Mouse (Mus musculus): ENCODE results near the gene Fbf1. TPM values are rescaled to one million over a fixed set of nuclear protein-coding genes. Genes with fewer than 3 reads are reported as not detected.
"Not testable (repeated sequence)": the region's sequence is repeated elsewhere in the genome, so short reads cannot be mapped to it uniquely, and the experiment has no call there.

The Fbf1 gene
- total RNA-seq, 2 experiments from 2014 or later: 38.4 to 41.6 TPM

DNA sequence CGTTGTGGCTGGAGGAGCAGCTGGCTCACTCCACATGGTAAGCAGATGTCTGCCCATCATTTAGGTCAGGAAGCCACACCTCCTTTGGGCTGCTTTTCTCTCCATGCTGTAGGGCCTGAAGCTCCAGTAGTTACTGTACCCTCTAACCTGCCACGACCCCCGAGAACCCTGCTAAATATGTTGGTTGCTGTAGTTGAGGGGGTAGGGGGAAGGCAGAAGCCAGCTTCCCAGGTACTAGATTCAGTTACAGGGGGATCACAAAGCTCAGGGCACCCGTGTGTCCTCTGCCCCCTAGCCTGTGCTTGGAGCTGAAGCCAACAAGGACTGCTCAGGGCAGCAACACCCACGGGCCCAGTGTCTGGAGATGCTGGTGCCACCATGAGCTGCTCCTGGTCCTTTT, 34.5 kb downstream of the Fbf1 start:
- DNase-seq: no peak

DNA sequence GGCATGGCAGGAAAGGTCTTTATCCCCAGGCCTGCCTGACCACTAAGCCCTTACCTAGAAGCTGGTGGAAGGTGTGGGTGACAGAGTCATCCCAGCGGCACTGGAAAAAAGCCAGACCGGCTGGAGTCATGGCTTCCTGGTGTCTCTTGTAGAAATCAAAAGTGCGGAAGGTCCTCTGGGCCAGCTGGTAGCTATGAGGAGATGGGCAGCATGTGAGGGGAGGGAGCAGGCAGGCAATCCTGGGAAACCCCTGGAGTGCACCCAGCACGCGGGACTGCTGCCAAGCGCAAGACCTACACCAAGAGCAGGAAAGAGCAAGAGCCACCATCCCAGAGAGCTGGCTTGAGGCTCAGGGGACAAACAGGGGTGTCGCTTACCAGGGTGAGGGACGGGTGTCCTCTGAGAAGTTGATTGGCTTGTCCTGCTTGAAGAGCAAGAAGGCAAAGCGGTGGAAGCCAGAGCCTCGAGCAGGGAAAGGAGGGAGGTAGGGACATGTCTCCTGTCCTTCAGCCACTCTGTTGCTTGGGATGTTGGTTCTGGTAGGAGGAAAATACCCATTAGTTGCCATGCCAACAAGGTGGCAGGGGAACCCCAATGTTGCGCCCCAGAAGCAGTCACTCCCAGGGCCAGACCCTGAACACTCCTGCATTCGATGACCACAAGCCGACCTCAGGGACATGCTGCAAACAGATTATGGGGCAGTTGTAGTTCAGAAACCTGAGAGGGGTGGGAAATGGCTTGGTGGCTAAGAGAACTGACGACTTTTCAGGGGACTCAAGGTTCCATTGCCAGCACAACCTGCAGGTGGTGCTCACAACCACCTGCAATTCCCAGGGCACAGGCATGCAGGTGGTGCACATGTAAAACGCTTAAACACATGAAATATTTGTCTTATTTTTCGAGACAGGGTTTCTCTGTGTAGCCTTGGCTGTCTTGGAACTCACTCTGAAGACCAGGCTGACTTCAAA, 35.3 kb downstream of the Fbf1 start:
- peak; percentile 30 to 58 for DNase-seq

DNA sequence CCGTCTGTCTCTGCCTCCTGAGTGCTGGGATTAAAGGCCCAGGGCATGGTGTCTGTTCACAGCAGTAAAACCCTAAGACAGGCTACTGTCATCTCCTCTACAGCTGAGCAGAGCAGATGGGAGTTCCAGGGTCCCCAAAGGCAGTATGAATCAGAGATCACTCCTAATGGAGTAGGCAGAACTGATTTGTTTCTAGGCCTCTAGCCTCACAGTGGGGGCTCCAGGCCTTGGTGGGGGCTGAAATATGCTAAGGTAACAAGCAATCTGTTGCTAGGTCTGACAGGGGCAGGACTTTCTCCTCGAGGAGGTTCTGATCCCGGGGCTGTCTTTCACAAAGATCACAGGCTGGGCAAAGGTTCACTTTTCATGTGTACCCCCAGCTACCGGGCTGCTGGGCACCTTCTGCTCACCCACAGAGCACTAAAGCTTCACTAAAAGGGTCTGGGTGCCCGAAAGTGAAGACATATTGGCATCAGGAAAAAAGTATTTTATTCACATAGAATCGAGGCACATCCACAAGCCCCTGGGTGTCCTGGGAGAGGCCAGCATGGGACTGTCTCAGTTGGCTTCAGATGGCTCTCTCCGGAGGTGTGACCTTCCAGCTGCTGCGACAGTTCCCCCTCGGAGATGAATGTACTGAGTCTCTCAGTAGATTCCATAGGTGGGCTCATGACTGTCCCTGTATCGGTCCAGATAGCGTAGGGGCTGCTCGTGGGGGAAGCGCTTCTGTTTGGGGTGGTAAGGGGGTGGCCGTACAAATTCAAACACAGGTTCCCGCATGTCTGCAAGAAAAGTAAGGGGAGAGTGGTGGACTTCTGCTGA, 36.4 kb downstream of the Fbf1 start:
- no peak for DNase-seq

DNA sequence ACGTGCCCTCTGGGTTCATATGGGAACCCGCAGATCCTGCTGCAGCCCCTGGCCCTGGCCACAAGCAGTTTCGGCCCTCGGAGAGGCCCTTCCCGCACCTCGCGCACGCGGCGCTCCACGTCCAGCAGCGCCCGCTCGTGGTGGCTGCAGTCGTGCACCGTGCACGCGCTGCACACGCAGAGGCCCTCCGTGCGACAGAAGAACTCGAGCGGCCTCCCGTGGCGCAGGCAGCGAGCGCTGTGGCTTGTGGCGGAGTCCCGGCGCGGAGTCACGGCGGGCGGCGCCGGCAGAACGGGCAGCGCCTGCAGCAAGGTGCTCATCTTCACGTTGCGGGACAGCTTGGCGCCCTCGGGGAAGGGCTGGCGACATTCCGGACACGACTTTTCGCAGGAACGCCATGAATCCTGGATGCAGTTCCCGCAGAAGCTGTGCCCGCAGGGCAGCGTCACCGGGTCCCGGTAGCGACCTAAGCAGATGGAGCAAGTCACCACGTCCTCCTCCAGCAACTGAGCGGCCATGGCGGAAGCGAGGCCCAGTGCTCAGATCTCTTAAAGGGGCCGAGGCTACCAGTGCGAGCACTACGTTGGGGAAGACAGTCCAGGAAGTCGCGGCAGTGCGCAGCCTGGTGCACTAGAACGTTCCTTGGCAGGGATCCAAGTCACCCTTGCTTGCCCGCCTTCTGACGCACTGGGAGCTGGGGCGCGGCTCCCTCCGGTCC, 37.3 kb downstream of the Fbf1 start, which contains the start of gene Trim65:
TSS of gene Trim65 (minus strand) at position 641 of the 718 bp plus-strand sequence.
- DNase-seq: peak; percentile 92 to 94

DNA sequence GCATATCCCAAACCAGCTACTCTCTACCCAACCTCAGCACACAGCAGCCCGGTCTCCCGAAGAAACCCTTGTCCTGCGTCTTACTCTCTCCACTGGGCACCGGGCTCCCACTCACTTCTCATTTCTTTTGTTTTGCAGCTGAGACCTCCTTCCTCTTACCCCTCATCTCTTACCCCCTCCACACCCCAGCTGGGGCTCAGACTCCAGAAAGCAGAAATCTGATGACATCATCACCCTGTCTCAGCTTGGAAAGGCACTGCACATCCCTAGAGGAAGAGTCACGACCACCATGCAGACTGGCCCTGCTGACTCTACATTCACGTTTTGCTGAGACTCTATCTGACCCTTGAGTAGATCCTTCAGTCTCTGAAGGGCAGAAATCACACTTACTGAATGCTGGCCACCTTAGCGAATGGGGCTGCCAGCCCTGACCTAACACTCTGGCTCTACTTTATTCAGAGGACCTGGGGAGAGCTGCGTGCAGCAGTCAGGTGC, 37.9 kb downstream of the Fbf1 start:
- DNase-seq: no peak

DNA sequence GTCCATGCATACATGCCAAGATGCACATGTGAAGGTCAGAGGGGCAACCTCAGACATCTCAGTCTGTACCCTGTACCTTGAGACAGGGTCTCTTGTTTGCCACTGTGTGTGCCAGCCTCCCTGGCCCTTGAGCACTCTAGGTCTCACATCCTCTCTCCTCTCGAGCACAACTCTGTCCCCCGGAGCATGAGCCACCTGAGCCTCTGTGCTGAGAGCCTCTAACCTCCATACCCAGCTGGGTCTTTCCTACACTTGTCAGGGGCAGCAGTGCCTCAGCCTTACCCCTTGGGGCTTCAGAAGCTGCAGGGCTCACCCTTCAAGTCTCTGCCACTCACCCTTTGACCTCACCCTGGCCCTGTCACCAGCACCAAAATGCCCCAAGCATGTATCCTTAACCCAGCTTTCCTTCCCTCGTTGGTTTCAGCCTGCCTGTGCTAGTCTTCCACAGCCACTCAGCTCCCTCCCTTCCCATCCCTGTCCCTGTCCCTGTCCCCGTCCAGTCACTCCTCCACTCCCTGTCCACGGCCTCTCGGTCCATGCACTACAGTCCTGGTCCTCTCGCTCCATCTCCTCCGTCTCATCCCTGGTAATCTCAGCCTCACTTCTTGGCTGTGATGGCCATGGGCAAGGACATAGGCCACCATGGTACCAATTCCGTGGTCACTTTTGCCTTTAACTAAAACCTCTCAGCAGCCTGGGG, 38.7 kb downstream of the Fbf1 start:
- no peak for DNase-seq

DNA sequence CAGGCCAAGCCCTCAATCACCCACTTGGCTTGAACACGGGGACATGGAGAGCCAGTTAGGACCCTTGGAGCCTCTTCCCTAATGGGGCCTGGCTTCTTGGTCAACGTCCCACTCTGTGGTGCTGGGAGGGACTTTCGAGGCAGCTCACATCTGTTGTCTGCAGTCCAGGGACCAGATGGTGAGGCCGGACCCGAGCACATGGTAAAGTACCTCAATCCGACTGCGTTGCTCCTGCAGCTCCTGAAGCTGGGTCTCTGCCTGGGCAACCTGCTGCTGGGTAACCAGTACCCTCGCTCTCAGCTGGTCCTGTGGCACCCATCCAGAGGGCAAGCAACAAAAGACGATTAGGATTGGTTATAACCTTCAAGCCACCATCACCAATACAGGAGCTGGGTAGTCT, 40.0 kb downstream of the Fbf1 start:
- DNase-seq: no peak

DNA sequence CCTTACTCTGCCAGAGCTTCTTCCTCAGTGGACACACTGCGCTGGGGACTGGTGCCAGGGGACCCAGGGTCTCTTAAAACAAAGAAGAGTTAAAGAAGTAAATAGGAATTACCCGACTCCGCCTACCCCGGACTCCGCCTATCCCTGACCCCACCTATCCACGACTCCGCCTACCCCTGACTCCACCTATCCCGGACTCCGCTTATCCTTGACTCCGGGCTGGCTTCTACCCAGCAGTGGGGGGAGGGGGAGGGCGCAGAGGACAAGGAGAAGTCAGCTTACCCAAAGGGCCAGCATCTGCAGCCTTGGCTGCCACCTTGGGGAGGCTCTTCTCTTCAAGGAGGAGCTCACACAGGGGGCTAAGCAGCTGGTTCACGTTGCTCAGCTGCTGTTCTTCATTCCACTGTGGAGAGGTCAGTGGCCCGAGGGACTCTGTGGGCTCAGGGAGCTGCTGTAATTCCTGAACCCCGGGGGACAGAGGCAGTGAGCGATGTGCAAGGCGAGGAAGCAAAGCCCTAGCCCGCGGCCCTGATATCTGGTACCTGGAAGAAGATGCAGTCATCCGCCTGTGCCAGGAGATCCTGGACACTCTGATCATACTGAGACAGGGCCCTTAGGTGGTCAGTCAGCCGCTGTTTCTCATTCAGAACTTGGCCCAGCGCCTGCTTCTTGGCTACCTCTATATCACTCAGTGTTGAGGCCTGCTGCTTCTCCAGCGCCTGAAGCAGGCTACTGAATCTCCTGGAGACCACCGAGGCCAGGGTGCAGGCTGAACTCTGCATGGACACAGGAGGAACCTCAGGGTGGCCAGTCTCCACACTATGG, 40.6 kb downstream of the Fbf1 start, which contains the start of gene Trim47:
TSS of gene Trim47 (minus strand) at position 55 of the 825 bp plus-strand sequence.
- DNase-seq: peak; percentile 87 to 93

DNA sequence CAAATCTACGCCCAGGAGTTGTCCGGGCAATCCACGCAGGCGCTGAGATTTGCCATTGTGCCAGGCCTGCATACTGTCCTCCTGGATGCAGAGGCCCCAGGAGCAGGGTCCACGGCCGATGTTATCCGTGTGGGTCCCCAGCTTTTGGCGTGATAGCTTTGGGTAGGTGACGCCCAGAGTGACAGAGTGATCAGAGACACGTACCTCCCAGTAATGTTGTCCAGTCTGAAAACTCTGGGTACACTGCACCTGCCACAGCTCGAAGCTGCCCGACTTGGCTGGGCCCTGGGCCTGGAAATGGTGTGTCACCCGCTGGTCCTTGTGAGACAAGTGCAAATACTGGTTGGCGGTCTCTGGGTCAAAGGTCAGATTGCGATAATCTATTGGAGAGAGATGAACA, 41.7 kb downstream of the Fbf1 start:
- DNase-seq: no peak

DNA sequence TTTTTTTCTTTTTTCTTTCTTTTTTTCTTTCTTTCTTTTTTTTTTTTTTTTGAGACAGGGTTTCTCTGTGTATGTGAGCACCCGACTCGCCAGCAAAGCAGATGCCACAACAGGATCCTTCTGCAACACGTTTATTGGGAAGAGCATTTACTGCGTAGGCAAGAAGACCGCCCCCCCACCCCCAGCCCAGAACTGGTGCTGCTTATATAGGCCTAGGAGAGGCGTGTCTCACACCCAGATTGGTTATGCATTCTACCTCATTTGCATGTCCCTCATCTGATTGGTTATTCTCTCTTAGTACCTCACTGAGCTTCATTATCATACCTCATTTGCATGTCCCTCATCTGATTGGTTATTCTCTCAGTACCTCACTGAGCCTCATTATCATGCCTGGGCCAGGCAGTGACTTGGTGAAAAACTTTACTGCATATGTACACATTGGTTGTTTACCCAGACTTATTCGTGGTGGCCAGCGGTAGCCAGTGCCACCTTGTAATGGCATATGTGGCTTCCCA, 46.2 kb downstream of the Fbf1 start:
- not testable (repeated sequence) for DNase-seq

DNA sequence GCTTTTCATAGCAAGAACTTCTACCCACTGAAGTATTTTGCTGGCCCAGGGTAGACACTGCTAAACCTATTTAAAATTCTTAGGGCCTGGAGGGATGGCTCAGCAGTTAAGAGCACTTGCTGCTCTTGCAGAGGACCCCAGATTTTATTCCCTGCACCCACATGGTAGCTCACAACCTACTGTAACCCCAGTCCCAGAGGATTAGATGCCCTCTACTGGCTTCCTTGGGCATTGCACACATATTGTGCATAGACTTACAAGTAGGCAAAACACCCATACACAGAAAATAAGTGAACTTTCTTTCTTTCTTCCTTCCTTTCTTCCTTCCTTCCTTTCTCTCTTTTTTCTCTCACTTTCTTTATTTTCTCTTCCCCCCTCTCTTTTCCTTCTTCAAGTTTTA, 50.1 kb downstream of the Fbf1 start:
- DNase-seq: no peak

DNA sequence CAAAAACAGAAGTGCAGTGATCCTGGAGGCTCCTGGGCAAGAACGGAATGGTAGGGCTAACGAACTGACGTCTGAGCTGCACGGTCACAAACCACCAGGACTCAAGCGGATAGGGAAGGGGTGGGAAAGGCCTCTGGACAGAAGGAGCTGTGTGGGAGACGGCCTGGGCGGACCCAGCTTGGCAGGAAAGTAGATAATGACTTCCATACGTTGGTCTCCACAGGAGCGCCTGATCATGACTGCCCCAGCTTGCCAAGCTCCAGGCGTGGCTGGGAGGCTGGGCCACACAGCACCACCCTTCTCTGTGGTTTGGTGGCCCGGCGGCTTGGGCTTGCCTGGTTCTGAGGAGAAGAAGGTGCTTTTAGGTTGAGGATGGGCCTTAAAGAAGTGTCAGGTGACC, 50.7 kb downstream of the Fbf1 start:
- DNase-seq: no peak

DNA sequence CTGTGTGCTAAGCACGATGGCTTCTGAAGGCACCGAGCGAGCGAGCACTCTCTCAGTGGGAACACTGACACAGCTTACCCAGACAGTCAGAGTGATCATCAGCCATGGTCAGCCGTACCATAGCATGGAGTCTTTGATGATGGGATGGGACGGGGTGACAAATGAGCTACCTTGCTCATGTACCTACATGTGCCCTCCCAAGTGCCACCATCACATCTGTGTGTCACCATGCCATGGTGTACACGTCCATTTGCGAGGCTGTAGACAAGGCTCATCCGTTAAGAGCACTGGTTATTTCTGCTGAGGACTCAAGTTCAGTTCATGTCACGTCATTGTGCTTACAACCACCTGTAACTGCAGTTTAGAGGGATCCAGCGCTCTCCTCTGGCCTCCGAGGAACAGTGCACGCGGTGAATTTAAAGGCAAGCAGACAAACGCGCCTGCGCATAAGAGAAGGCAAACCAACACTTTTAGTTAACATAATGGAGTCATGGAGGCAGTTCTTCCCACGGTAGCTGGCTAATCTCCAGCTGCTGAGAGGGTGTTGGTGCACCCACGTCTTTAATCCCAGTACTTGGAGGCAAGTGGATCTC, 56.3 kb downstream of the Fbf1 start:
- no peak for DNase-seq

DNA sequence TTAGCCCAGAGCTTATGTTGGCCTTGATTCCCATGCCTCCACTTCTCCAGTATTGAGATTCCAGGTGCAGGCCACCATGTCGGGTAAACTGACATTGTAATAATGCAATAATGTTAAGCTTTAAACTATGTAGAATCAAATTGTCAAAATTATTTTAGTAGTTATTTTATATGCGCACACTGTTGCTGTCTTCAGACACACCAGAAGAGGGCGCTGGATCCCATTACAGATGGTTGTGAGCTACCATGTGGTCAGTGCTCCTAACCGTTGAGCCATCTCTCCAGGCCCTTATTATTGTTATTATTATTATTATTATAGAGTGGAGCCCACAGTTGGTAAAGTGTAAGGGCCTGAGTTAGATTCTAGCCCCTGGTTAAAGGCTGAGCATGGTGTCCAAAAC, 56.9 kb downstream of the Fbf1 start:
- no peak for DNase-seq

DNA sequence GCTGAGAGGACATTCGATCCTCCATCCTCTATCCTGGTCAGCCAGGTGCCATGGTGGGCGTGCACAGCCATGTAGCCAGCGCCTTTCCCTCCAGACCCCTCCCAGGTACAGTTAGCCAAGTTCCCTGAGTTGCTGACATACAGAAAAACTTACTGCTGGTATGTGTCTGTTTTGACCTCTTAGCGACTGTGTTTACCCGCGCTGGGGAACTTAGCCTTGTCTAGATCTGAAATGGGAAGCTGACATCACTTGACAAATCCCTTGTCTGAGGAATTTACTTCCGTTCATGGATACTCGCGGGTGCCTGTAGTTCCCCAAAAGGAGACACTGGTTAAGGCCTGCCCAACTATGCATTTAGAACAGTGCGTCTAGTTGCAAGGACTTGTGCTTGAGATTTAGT, 57.4 kb downstream of the Fbf1 start:
- DNase-seq: no peak

DNA sequence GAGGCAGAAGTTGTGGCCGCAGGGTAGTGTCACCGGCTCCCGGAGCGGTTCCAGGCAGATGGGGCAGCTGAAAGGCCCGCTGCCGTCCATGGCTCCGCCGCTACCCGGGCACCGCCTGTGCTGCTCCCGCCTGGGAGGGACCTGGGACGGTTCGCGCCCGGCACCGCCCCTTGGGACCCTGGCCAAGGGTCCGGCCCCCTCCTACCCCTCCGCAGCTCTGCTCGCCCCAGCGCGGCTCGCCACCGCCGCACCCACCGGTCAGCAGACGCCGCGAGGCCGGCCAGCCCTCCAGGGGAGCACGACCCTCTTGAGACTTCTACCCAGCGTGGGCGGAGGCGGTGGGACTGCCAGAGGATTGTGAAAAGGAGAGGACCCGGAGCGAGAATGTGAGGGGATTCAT, 57.8 kb downstream of the Fbf1 start:
- DNase-seq: peak; percentile 84 to 90

DNA sequence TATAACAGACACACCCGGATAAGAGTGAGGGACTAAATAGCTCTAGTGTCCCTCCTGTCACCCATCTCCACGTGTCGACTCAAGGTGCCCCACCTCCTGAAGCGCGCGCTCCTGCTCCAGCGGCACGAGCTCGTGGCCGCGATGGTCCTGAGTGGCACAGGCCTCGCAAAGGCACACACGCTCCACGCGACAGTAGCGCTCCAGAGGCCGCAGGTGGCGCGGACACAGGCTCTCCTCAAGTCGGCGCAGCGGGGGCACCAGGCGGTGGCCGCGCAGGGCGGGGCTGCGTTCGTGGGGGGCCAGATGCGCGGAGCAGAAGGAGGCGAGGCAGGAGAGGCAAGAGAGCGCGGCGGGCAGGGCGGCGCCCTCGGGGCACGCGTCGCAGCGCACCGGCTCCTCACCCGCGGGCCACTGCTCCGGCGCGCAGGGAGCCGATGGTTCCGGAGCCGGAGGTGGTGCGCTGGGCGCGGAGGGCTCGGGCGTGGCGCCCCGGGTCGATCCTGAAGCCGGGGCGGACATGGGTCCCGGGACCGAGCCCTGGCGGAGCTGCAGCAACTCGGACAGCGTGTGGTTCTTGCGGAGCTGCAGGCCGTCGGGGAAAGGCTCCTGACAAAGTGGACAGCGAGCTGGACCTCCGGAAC, 58.4 kb downstream of the Fbf1 start:
- DNase-seq: peak; percentile 55 to 59

DNA sequence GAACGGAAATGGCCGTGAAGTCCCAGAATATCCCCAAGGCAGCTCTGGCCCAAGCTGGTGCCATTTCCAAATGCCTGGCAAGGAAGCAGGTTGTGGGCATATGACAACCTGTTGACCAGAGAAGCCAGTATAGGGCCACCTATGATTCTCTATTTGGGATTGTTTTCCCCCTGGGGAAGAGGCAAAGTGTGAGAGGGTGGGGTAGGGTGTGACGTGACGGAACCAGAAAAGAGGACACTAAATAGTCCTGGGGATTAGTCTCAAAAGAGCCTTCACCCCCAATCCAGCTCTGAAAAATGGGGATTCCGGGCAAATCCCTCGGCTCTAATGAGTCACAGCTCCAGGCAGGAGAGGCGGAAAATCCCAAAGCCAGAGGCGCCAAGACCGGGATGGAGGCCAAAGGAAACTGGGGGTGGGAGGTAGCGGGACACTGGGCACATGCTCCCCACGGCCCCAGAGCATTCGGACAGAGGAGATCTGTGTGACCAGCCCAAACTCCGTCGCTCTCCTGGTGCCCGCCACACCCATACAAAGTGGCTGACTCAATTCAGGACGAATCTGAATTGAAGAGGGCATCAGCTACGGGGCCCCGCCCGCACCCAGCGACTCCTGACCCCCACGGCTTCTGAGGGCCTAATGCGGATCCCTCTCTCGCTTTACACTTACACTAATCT, 59.4 kb downstream of the Fbf1 start:
- peak; percentile 65 to 72 for DNase-seq

All from adrenal gland, postnatal 36 days (tissue).